Mouse (Mus musculus) midbrain, postnatal 0 days (tissue): ENCODE results near the gene Cfap20. TPM values are rescaled to one million over a fixed set of nuclear protein-coding genes. Genes with fewer than 3 reads are reported as not detected.

Experiments used
- ATAC-seq: fragments of 200-750 bp; cut with Nextera tagmentation; 2 replicates; pipeline ENCODE4 v1.8.0; 2017; ENCODE audit warnings: moderate number of reproducible peaks, mild to moderate bottlenecking, moderate TSS enrichment, moderate library complexity; ENCODE audit not compliant: low FRiP score
- DNase-seq: peaks from one replicate; pipeline ENCODE4 v3.0.0-alpha.2; 2015; ENCODE audit warnings: low spot score
- H3K27ac ChIP-seq: fragments of 300-500 bp; sonication (generic); 2 replicates; pipeline ENCODE4 v1.5.1; 2014; ENCODE audit warnings: low read depth, mild to moderate bottlenecking, low read length, mixed read lengths
- H3K27me3 ChIP-seq: fragments of 300-500 bp; sonication (generic); 2 replicates; pipeline ENCODE4 v1.6.1; 2014; ENCODE audit warnings: low read length, control low read depth, mixed read lengths; ENCODE audit not compliant: insufficient read depth
- H3K36me3 ChIP-seq: fragments of 300-500 bp; sonication (generic); 2 replicates; pipeline ENCODE4 v1.6.1; 2014; ENCODE audit warnings: low read length, control low read depth, mixed read lengths; ENCODE audit not compliant: insufficient read depth
- H3K4me1 ChIP-seq: fragments of 300-500 bp; sonication (generic); 2 replicates; pipeline ENCODE4 v1.6.1; 2014; ENCODE audit warnings: mild to moderate bottlenecking, control low read depth, antibody characterized with exemption, low read length, mixed read lengths; ENCODE audit not compliant: insufficient read depth
- H3K4me2 ChIP-seq: fragments of 300-500 bp; sonication (generic); 2 replicates; pipeline ENCODE4 v1.6.1; 2014; ENCODE audit warnings: low read depth, mild to moderate bottlenecking, low read length, mixed read lengths; ENCODE audit not compliant: poor library complexity, severe bottlenecking
- H3K4me3 ChIP-seq: fragments of 300-500 bp; sonication (generic); 2 replicates; pipeline ENCODE4 v1.5.1; 2014; ENCODE audit warnings: low read depth, mild to moderate bottlenecking, low read length, moderate library complexity
- H3K9ac ChIP-seq: fragments of 300-500 bp; sonication (generic); replicated peaks from 2 replicates; pipeline ENCODE4 v1.6.1; 2014; ENCODE audit warnings: mild to moderate bottlenecking, low read length, moderate library complexity, mixed read lengths; ENCODE audit not compliant: poor library complexity, severe bottlenecking
- H3K9me3 ChIP-seq: fragments of 300-500 bp; sonication (generic); 2 replicates; pipeline ENCODE4 v1.6.1; 2016; ENCODE audit warnings: low read length, control low read depth
- CTCF ChIP-seq: IDR thresholded peaks from 2 replicates; pipeline ENCODE4 v1.5.1; 2016; ENCODE audit warnings: antibody characterized with exemption, mild to moderate bottlenecking
- WGBS: fragments of 180-500 bp; shearing (Covaris S2); extraction: QIAGEN DNeasy Blood & Tissue Kit; methylation state at CpG from one replicate; pipeline ENCODE4 v1.1.7; 2014; 5-methylcytosine and 5-hydroxymethylcytosine counted together
- polyA plus RNA-seq: library from polyadenylated mRNA; unstranded; fragments of >200 nt; fragmentation: Nextera tagmentation; extraction: Ambion mirVana; gene quantifications from 2 replicates; pipeline ENCODE4 v1.2.1, GENCODE M21; 2015
- total RNA-seq: library from RNA; depleted of rRNA; stranded (reverse); fragments of >200 nt; gene quantifications from 2 replicates; pipeline ENCODE4 v1.2.3, GENCODE M21; 2014

Gene Cfap20
- total and polyA plus RNA-seq, 2 experiments from 2014 or later: 80.4 to 129 TPM

DNA sequence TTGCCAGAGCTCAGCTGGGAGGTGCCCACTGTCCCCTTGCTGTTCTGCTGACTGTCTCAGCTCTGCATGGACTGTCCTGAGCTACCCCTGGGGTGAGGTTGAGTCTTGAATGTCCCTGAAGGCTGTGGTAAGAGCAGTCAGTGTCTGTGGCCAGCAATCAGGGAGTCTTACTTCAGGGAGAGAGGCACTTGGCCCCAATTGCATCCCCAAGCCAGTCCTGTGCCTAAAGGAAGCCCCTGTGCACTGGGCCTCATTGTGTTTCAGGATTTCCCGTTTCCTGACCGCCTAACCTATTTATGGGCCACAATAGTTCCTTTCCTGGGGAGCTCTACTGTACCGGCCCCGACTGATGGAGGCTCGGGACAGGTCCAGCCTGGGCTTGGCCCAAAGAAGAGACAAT lies 42.1 kb downstream of the Cfap20 start:
- H3K27ac ChIP-seq: no peak overlapping the region
- no peak for TF ChIP-seq CTCF
- H3K9ac ChIP-seq: no peak overlapping the region
- H3K27me3 ChIP-seq: no peaks in the 10 kb centered on the region
- ATAC-seq (no peak), DNase-seq (no peak)
- no peak overlapping the region for H3K4me3 ChIP-seq
- H3K9me3 ChIP-seq: no peaks in the 10 kb centered on the region
- H3K4me1 ChIP-seq: no peaks in the 10 kb centered on the region
- WGBS: 79% methylated on average over 5 of the region's 5 CpGs
- no peak overlapping the region for H3K4me2 ChIP-seq
- no peaks in the 10 kb centered on the region for H3K36me3 ChIP-seq

DNA sequence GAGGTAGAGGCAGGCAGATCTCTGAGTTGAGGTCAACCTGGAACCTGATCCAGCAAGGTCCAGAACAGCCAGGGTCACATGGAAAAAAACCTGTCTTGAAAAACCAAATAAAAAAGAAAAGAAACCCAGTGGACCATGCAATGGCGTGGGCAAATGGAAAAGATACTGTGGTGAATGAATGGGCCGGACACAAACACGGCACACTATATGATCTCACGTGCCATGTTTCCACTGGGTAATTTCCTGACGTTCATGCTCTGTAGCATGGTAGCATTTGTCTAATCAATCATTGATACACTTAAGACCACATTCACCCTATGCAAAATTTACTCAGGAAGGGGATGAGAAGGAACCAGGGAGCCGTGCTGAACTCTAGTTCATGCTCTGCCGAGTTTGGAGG lies 43.6 kb downstream of the Cfap20 start:
- Histone ChIP-seq H3K9me3 (no peaks in the 10 kb centered on the region), H3K9ac (no peak overlapping the region), H3K4me2 (no peak overlapping the region), H3K4me1 (no peaks in the 10 kb centered on the region), H3K27ac (no peak overlapping the region), H3K36me3 (no peaks in the 10 kb centered on the region), H3K4me3 (no peak overlapping the region), H3K27me3 (no peaks in the 10 kb centered on the region)
- ATAC-seq (no peak), DNase-seq (no peak)
- no peak for TF ChIP-seq CTCF
- WGBS: 88% methylated on average over 7 of the region's 7 CpGs

DNA sequence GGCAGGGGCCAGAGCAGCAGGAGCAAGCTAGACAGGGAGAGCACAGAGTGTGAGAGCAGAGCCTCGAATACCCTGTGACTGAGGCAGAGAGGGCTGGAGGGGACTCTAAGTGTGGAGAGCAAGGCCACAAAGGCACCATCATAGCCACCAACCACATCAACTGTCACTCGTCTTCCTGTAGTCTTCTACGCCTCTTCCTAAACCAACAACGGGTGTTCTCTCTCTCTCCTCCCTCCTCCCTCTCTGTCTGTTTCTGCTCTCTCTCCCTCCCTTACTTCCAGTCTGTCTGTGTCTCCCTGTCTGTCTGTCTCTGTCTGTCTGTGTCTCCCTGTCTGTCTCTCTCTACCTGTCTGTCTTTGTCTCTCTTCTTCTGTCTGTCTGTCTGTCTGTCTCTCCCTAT lies 44.4 kb downstream of the Cfap20 start:
- 70% methylated on average over 4 of the region's 4 CpGs for WGBS
- Histone ChIP-seq H3K9me3 (no peaks in the 10 kb centered on the region), H3K27me3 (no peaks in the 10 kb centered on the region), H3K36me3 (no peaks in the 10 kb centered on the region), H3K9ac (no peak overlapping the region), H3K4me3 (no peak overlapping the region), H3K4me1 (no peaks in the 10 kb centered on the region), H3K27ac (no peak overlapping the region), H3K4me2 (no peak overlapping the region)
- no peak for TF ChIP-seq CTCF
- ATAC-seq (no peak), DNase-seq (no peak)

DNA sequence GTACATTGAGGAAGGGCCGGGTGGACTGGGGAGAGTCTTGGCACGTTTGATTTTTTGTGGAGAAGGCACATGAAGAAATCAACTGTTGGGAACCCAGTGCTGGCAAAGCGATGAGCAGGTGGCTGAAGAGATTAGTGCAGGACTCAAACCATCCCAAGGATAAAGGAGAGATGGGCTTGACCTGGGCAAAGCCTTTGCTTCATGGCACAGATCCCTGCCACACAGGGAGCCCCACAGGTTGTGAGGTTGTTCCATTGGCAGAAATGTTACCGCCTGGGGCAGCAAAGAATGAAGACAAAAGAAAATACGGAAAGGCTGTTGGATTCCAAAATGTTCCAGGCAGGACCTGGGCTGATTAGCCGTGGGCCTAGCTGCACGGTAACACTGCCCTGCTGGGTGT lies 46.7 kb downstream of the Cfap20 start:
- TF ChIP-seq CTCF: no peak
- Histone ChIP-seq H3K4me2 (no peak overlapping the region), H3K36me3 (no peaks in the 10 kb centered on the region), H3K27ac (no peak overlapping the region), H3K4me3 (no peak overlapping the region), H3K4me1 (no peaks in the 10 kb centered on the region), H3K27me3 (no peaks in the 10 kb centered on the region), H3K9me3 (no peaks in the 10 kb centered on the region), H3K9ac (no peak overlapping the region)
- 65% methylated on average over 7 of the region's 7 CpGs for WGBS
- ATAC-seq (no peak), DNase-seq (no peak)

DNA sequence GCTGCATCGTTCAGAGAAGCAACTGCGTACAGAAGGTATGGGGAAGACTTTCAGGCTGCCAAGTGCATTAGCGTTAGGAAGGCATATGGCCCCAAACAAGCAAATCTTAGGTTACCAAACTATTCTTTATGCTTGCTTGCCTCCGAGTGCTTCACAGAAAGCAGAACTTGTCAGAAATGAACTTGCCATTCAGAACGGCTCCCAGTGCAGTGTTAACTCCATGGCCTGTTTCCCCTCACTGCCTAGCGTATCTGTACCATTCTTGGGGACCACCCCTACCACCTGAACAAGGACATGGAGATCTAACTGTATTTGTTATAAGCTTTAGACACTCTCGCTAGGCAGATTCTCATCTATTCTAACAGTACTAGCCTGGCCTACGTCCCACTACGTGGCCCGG lies 47.4 kb downstream of the Cfap20 start:
- no peaks in the 10 kb centered on the region for H3K9me3 ChIP-seq
- no peak overlapping the region for H3K4me2 ChIP-seq
- TF ChIP-seq CTCF: no peak
- no peak for ATAC-seq
- no peak overlapping the region for H3K27ac ChIP-seq
- 88% methylated on average over 10 of the region's 10 CpGs for WGBS
- H3K4me1 ChIP-seq: no peaks in the 10 kb centered on the region
- no peak overlapping the region for H3K9ac ChIP-seq
- no peak overlapping the region for H3K4me3 ChIP-seq
- no peaks in the 10 kb centered on the region for H3K27me3 ChIP-seq
- DNase-seq: no peak
- no peaks in the 10 kb centered on the region for H3K36me3 ChIP-seq

DNA sequence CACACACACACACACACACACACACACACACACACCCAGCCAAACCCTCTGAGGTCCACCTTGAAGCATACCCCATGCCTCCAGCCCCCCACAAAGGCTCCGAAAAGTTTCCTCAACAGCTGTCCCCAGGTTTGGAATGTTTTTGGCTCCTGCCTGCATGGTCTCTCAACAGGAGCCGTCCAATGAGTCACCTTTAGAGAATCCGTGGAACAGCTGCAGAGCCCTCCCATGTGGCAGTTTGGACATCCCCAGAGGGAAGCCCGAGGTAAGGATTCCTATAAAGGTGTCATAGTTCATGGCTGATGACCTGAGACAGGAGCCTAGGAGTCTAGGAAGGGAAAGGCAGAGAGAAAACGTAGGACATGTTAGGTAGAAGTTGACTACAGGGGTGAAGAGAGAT lies 48.6 kb downstream of the Cfap20 start:
- no peaks in the 10 kb centered on the region for H3K4me1 ChIP-seq
- no peak for TF ChIP-seq CTCF
- H3K4me3 ChIP-seq: no peak overlapping the region
- H3K36me3 ChIP-seq: no peaks in the 10 kb centered on the region
- 82% methylated on average over 5 of the region's 5 CpGs for WGBS
- no peaks in the 10 kb centered on the region for H3K27me3 ChIP-seq
- ATAC-seq: no peak
- no peaks in the 10 kb centered on the region for H3K9me3 ChIP-seq
- H3K4me2 ChIP-seq: no peak overlapping the region
- H3K27ac ChIP-seq: no peak overlapping the region
- H3K9ac ChIP-seq: no peak overlapping the region
- DNase-seq: no peak

DNA sequence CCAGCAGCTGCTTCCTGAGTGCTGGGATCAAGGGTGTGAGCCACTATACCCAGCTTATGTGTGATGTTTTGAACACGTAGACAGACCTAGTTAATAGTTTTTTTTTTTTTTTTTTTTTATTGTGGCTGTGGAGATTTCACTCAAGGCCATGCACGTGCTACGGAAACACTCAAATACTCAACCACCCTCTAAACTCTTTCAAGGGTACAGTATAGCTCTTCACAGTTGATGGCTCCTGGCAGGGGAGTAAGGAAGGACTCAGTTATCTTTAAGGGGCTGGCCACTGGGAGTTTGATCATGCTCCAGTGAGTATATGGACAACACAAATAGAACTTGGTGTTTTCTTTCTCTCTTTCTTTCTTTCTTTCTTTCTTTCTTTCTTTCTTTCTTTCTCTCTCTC lies 50.2 kb downstream of the Cfap20 start:
- Histone ChIP-seq H3K4me1 (no peaks in the 10 kb centered on the region), H3K27me3 (no peaks in the 10 kb centered on the region), H3K4me2 (no peak overlapping the region), H3K9me3 (no peaks in the 10 kb centered on the region), H3K36me3 (no peaks in the 10 kb centered on the region), H3K4me3 (no peak overlapping the region), H3K27ac (no peak overlapping the region), H3K9ac (no peak overlapping the region)
- TF ChIP-seq CTCF: no peak
- ATAC-seq (no peak), DNase-seq (no peak)
- 92% methylated on average over 3 of the region's 3 CpGs for WGBS
